Mouse (Mus musculus) embryonic fibroblast, embryonic 13.5 days (primary cell): ENCODE results near the gene Prkag2.

ENCODE experiments used
- CTCF ChIP-seq: IDR thresholded peaks from 2 replicates; pipeline ENCODE4 v1.5.1; 2011; ENCODE audit warnings: mild to moderate bottlenecking, control low read depth, low read length, moderate library complexity, borderline replicate concordance; ENCODE audit not compliant: insufficient read depth
- POLR2A ChIP-seq: IDR thresholded peaks from 2 replicates; pipeline ENCODE4 v1.6.1; 2011; ENCODE audit warnings: low read depth, mild to moderate bottlenecking, control low read depth, low read length, moderate library complexity

- TF ChIP-seq CTCF (no peak), POLR2A (no peak)
Measured at GRCm38 (mm10) chr5:24935446-24935845, 165.0 kb downstream of the Prkag2 start.
